Mouse (Mus musculus): ENCODE measurements at regions not wholly inside any gene's neighbourhood (a gene's known extent, or its start where the extent isn't known, plus 50 kb on each side); places are given as distances from the start of the nearest gene placed in this dataset.
"Not testable (repeated sequence)": the region's sequence is repeated elsewhere in the genome, so short reads cannot be mapped to it uniquely, and the experiment has no call there.

GRCm38 (mm10) chr17:66206074-66206473 is 82.8 kb downstream of the Ddx11 start:
- Histone ChIP-seq H3K9me3 (ENCODE audit: control insufficient read depth, low read depth, low read length) (no peaks in the 10 kb centered on the region), H3K4me1 (ENCODE audit: control insufficient read depth, insufficient read depth, low read length) (no peaks in the 10 kb centered on the region), H3K4me3 (ENCODE audit: low read depth, low read length) (no peak overlapping the region), H3K4me2 (replicated peaks; ENCODE audit: low read depth, low read length) (no peak overlapping the region), H3K9ac (replicated peaks; ENCODE audit: low read depth, low read length) (no peak overlapping the region), H3K27ac (ENCODE audit: low read length) (no peak overlapping the region), H3K36me3 (ENCODE audit: control insufficient read depth, insufficient read depth, low read length) (no peaks in the 10 kb centered on the region), H3K27me3 (ENCODE audit: control insufficient read depth, insufficient read depth, low read length) (no peaks in the 10 kb centered on the region)
- 98% methylated on average over 2 of the region's 2 CpGs for WGBS
- ATAC-seq (ENCODE audit: insufficient number of reproducible peaks, insufficient read depth, low FRiP score, low read depth) = no peak

GRCm38 (mm10) chr17:66207653-66208497 is 84.6 kb downstream of the Ddx11 start:
- not testable (repeated sequence) for H3K27ac ChIP-seq (ENCODE audit: low read length); H3K9ac ChIP-seq (replicated peaks; ENCODE audit: low read depth, low read length); H3K9me3 ChIP-seq (ENCODE audit: control insufficient read depth, low read depth, low read length); H3K4me1 ChIP-seq (ENCODE audit: control insufficient read depth, insufficient read depth, low read length); H3K36me3 ChIP-seq (ENCODE audit: control insufficient read depth, insufficient read depth, low read length); H3K4me3 ChIP-seq (ENCODE audit: low read depth, low read length); ATAC-seq (ENCODE audit: insufficient number of reproducible peaks, insufficient read depth, low FRiP score, low read depth); H3K27me3 ChIP-seq (ENCODE audit: control insufficient read depth, insufficient read depth, low read length); H3K4me2 ChIP-seq (replicated peaks; ENCODE audit: low read depth, low read length)
- 78% methylated on average over 6 of the region's 6 CpGs for WGBS

- H3K36me3 ChIP-seq (ENCODE audit: control insufficient read depth, insufficient read depth, low read length); H3K4me1 ChIP-seq (ENCODE audit: control insufficient read depth, insufficient read depth, low read length); H3K27me3 ChIP-seq (ENCODE audit: control insufficient read depth, insufficient read depth, low read length); H3K27ac ChIP-seq (ENCODE audit: low read length); H3K9ac ChIP-seq (replicated peaks; ENCODE audit: low read depth, low read length); H3K4me2 ChIP-seq (replicated peaks; ENCODE audit: low read depth, low read length); H3K9me3 ChIP-seq (ENCODE audit: control insufficient read depth, low read depth, low read length); H3K4me3 ChIP-seq (ENCODE audit: low read depth, low read length): not testable (repeated sequence)
- peak; percentile 76 for ATAC-seq (ENCODE audit: insufficient number of reproducible peaks, insufficient read depth, low FRiP score, low read depth)
- 41% methylated on average over 3 of the region's 6 CpGs for WGBS
These were observed 85.6 kb downstream of the Ddx11 start for GRCm38 (mm10) chr17:66208803-66209515.

GRCm38 (mm10) chr17:66211561-66211960 is 88.2 kb downstream of the Ddx11 start:
- H3K36me3 ChIP-seq (ENCODE audit: control insufficient read depth, insufficient read depth, low read length) = no peaks in the 10 kb centered on the region
- H3K9ac ChIP-seq (replicated peaks; ENCODE audit: low read depth, low read length) = no peak overlapping the region
- no peak overlapping the region for H3K27ac ChIP-seq (ENCODE audit: low read length)
- no peaks in the 10 kb centered on the region for H3K9me3 ChIP-seq (ENCODE audit: control insufficient read depth, low read depth, low read length)
- H3K4me2 ChIP-seq (replicated peaks; ENCODE audit: low read depth, low read length) = no peak overlapping the region
- H3K4me1 ChIP-seq (ENCODE audit: control insufficient read depth, insufficient read depth, low read length) = no peaks in the 10 kb centered on the region
- H3K4me3 ChIP-seq (ENCODE audit: low read depth, low read length) = no peak overlapping the region
- ATAC-seq (ENCODE audit: insufficient number of reproducible peaks, insufficient read depth, low FRiP score, low read depth) = no peak
- H3K27me3 ChIP-seq (ENCODE audit: control insufficient read depth, insufficient read depth, low read length) = no peaks in the 10 kb centered on the region
- 85% methylated on average over 7 of the region's 7 CpGs for WGBS

- Histone ChIP-seq H3K36me3 (ENCODE audit: control insufficient read depth, insufficient read depth, low read length) (no peaks in the 10 kb centered on the region), H3K27me3 (ENCODE audit: control insufficient read depth, insufficient read depth, low read length) (no peaks in the 10 kb centered on the region), H3K27ac (ENCODE audit: low read length) (no peak overlapping the region), H3K4me2 (replicated peaks; ENCODE audit: low read depth, low read length) (no peak overlapping the region), H3K4me3 (ENCODE audit: low read depth, low read length) (no peak overlapping the region), H3K4me1 (ENCODE audit: control insufficient read depth, insufficient read depth, low read length) (no peaks in the 10 kb centered on the region), H3K9ac (replicated peaks; ENCODE audit: low read depth, low read length) (no peak overlapping the region), H3K9me3 (ENCODE audit: control insufficient read depth, low read depth, low read length) (no peaks in the 10 kb centered on the region)
- 94% methylated on average over 9 of the region's 9 CpGs for whole genome bisulfite sequencing
- ATAC-seq (ENCODE audit: insufficient number of reproducible peaks, insufficient read depth, low FRiP score, low read depth) = no peak
These were observed 89.3 kb downstream of the Ddx11 start for GRCm38 (mm10) chr17:66212616-66213015.

GRCm38 (mm10) chr17:66218321-66218720 is 95.0 kb downstream of the Ddx11 start:
- Histone ChIP-seq H3K36me3 (ENCODE audit: control insufficient read depth, insufficient read depth, low read length) (no peaks in the 10 kb centered on the region), H3K27ac (ENCODE audit: low read length) (no peak overlapping the region), H3K9ac (replicated peaks; ENCODE audit: low read depth, low read length) (no peak overlapping the region), H3K4me3 (ENCODE audit: low read depth, low read length) (no peak overlapping the region), H3K27me3 (ENCODE audit: control insufficient read depth, insufficient read depth, low read length) (no peaks in the 10 kb centered on the region), H3K4me1 (ENCODE audit: control insufficient read depth, insufficient read depth, low read length) (no peaks in the 10 kb centered on the region), H3K9me3 (ENCODE audit: control insufficient read depth, low read depth, low read length) (no peaks in the 10 kb centered on the region), H3K4me2 (replicated peaks; ENCODE audit: low read depth, low read length) (no peak overlapping the region)
- no peak for ATAC-seq (ENCODE audit: insufficient number of reproducible peaks, insufficient read depth, low FRiP score, low read depth)
- WGBS = 92% methylated on average over 6 of the region's 6 CpGs

- Histone ChIP-seq H3K4me2 (replicated peaks; ENCODE audit: low read depth, low read length) (no peak overlapping the region), H3K27me3 (ENCODE audit: control insufficient read depth, insufficient read depth, low read length) (no peaks in the 10 kb centered on the region), H3K9me3 (ENCODE audit: control insufficient read depth, low read depth, low read length) (no peaks in the 10 kb centered on the region), H3K27ac (ENCODE audit: low read length) (no peak overlapping the region), H3K4me3 (ENCODE audit: low read depth, low read length) (no peak overlapping the region), H3K9ac (replicated peaks; ENCODE audit: low read depth, low read length) (no peak overlapping the region), H3K4me1 (ENCODE audit: control insufficient read depth, insufficient read depth, low read length) (no peaks in the 10 kb centered on the region), H3K36me3 (ENCODE audit: control insufficient read depth, insufficient read depth, low read length) (no peaks in the 10 kb centered on the region)
- no peak for ATAC-seq (ENCODE audit: insufficient number of reproducible peaks, insufficient read depth, low FRiP score, low read depth)
- WGBS = 66% methylated on average over 16 of the region's 16 CpGs
These were observed 96.5 kb downstream of the Ddx11 start for GRCm38 (mm10) chr17:66219669-66220435.

- Histone ChIP-seq H3K36me3 (ENCODE audit: control insufficient read depth, insufficient read depth, low read length) (no peaks in the 10 kb centered on the region), H3K9ac (replicated peaks; ENCODE audit: low read depth, low read length) (no peak overlapping the region), H3K4me1 (ENCODE audit: control insufficient read depth, insufficient read depth, low read length) (no peaks in the 10 kb centered on the region), H3K27ac (ENCODE audit: low read length) (no peak overlapping the region), H3K4me3 (ENCODE audit: low read depth, low read length) (no peak overlapping the region), H3K9me3 (ENCODE audit: control insufficient read depth, low read depth, low read length) (no peaks in the 10 kb centered on the region), H3K4me2 (replicated peaks; ENCODE audit: low read depth, low read length) (no peak overlapping the region), H3K27me3 (ENCODE audit: control insufficient read depth, insufficient read depth, low read length) (no peaks in the 10 kb centered on the region)
- 13% methylated on average over 8 of the region's 8 CpGs for WGBS
- no peak for ATAC-seq (ENCODE audit: insufficient number of reproducible peaks, insufficient read depth, low FRiP score, low read depth)
These were observed 97.9 kb downstream of the Ddx11 start for GRCm38 (mm10) chr17:66221256-66221655.
